Mouse (Mus musculus) hindbrain, embryonic 13.5 days (tissue): ENCODE measurements around the gene 4930502E18Rik. TPM values are rescaled to one million over a fixed set of nuclear protein-coding genes. Genes with fewer than 3 reads are reported as not detected.

Source experiments
- ATAC-seq: fragments of 200-750 bp; cut with Nextera tagmentation; 2 replicates; pipeline ENCODE4 v1.8.0; 2017; ENCODE audit warnings: moderate TSS enrichment; ENCODE audit not compliant: low FRiP score
- H3K27ac ChIP-seq: fragments of 300-500 bp; sonication (generic); 2 replicates; pipeline ENCODE4 v1.5.1; 2015; ENCODE audit warnings: inconsistent platforms, mild to moderate bottlenecking, moderate library complexity
- H3K27me3 ChIP-seq: fragments of 300-500 bp; sonication (generic); 2 replicates; pipeline ENCODE4 v1.6.1; 2015; ENCODE audit warnings: mild to moderate bottlenecking, inconsistent platforms
- H3K36me3 ChIP-seq: fragments of 300-500 bp; sonication (generic); 2 replicates; pipeline ENCODE4 v1.6.1; 2015; ENCODE audit warnings: mild to moderate bottlenecking, inconsistent platforms
- H3K4me1 ChIP-seq: fragments of 300-500 bp; sonication (generic); replicated peaks from 2 replicates; pipeline ENCODE4 v1.6.1; 2015; ENCODE audit warnings: inconsistent platforms
- H3K4me2 ChIP-seq: fragments of 300-500 bp; sonication (generic); 2 replicates; pipeline ENCODE4 v1.6.1; 2015; ENCODE audit warnings: inconsistent platforms, mild to moderate bottlenecking, moderate library complexity
- H3K4me3 ChIP-seq: fragments of 300-500 bp; sonication (generic); 2 replicates; pipeline ENCODE4 v1.5.1; 2015; ENCODE audit warnings: mild to moderate bottlenecking, inconsistent platforms
- H3K9ac ChIP-seq: fragments of 300-500 bp; sonication (generic); 2 replicates; pipeline ENCODE4 v1.6.1; 2015; ENCODE audit warnings: mild to moderate bottlenecking, inconsistent platforms
- H3K9me3 ChIP-seq: fragments of 300-500 bp; sonication (generic); 2 replicates; pipeline ENCODE4 v1.6.1; 2016; ENCODE audit warnings: inconsistent platforms
- WGBS: fragments of 180-500 bp; shearing (Covaris S2); methylation state at CpG from one replicate; pipeline ENCODE4 v1.1.7; 2015; 5-methylcytosine and 5-hydroxymethylcytosine counted together
- polyA plus RNA-seq: library from polyadenylated mRNA; unstranded; fragments of >200 nt; fragmentation: Nextera tagmentation; extraction: Ambion mirVana; gene quantifications from 2 replicates; pipeline ENCODE4 v1.2.1, GENCODE M21; 2015

4930502E18Rik gene
- polyA plus RNA-seq, 1 experiment from 2014 or later, result 0.23 TPM

- WGBS, result 100% methylated on average over 1 of the region's 1 CpGs
- no peak for ATAC-seq
Measured at GRCm38 (mm10) chrX:53752851-53753250, 28.2 kb downstream of the 4930502E18Rik start.

GRCm38 (mm10) chrX:53757736-53758135, 33.1 kb downstream of the 4930502E18Rik start, which contains the start of gene 1700013H16Rik:
Gene 1700013H16Rik (minus strand): TSS chrX:53757831.
- Histone ChIP-seq H3K27ac (no peak within 1 kb of the TSS), H3K27me3 (no peaks in the 10 kb centered on the region), H3K9me3 (no peaks in the 10 kb centered on the region), H3K4me1 (no peaks in the 10 kb centered on the region), H3K4me2 (no peak within 1 kb of the TSS), H3K4me3 (no peak within 1 kb of the TSS), H3K36me3 (no peaks in the 10 kb centered on the region), H3K9ac (no peak within 1 kb of the TSS)
- WGBS, result 93% methylated on average over 16 of the region's 16 CpGs
- ATAC-seq, result no peak

More at GRCm38 (mm10) chrX:53752851-53753250, 28.2 kb downstream of the 4930502E18Rik start:
- H3K4me2 ChIP-seq, result no peak overlapping the region
- H3K27me3 ChIP-seq, result no peaks in the 10 kb centered on the region
- no peak overlapping the region for H3K4me3 ChIP-seq
- H3K36me3 ChIP-seq, result no peaks in the 10 kb centered on the region
- no peak overlapping the region for H3K27ac ChIP-seq
- no peaks in the 10 kb centered on the region for H3K4me1 ChIP-seq
- no peak overlapping the region for H3K9ac ChIP-seq
- H3K9me3 ChIP-seq, result no peaks in the 10 kb centered on the region

- Histone ChIP-seq H3K4me3 (no peak within 1 kb of the TSS), H3K27ac (no peak within 1 kb of the TSS), H3K27me3 (no peaks in the 10 kb centered on the region), H3K9me3 (no peaks in the 10 kb centered on the region), H3K36me3 (no peaks in the 10 kb centered on the region), H3K4me2 (no peak within 1 kb of the TSS), H3K9ac (no peak within 1 kb of the TSS), H3K4me1 (no peaks in the 10 kb centered on the region)
- WGBS, result 96% methylated on average over 12 of the region's 12 CpGs
- no peak for ATAC-seq
Measured at GRCm38 (mm10) chrX:53776276-53776675, 51.6 kb downstream of the 4930502E18Rik start, which contains the start of gene Zfp36l3. Gene Zfp36l3 (minus strand): TSS chrX:53776394.

Other genes with a start within 250 kb of the 4930502E18Rik start
- gene Rtl8c, start 116.8 kb upstream of the 4930502E18Rik start, polyA plus RNA-seq, result 213 and 220 TPM in 2 replicates
- gene Gm14597, start 115.8 kb upstream of the 4930502E18Rik start, polyA plus RNA-seq, result 0.65 TPM in 1 of 2 replicates, not detected in the other
- 204 and 211 TPM in 2 replicates for gene Rtl8a, start 81.1 kb upstream of the 4930502E18Rik start, polyA plus RNA-seq
- gene Rtl8b, start 54.4 kb upstream of the 4930502E18Rik start, polyA plus RNA-seq, result 154 and 172 TPM in 2 replicates
- gene 1700013H16Rik, start 33.0 kb downstream of the 4930502E18Rik start, polyA plus RNA-seq, result not detected in 2 replicates
- not detected in 2 replicates for gene Zfp36l3, start 51.6 kb downstream of the 4930502E18Rik start, polyA plus RNA-seq
- 2.4 and 2.5 TPM in 2 replicates for gene Xlr, start 72.9 kb downstream of the 4930502E18Rik start, polyA plus RNA-seq